Mouse (Mus musculus) layer of hippocampus, adult 8-10 months (tissue): Measurements from ENCODE around the gene Eya2. TPM values are rescaled to one million over a fixed set of nuclear protein-coding genes. Genes with fewer than 3 reads are reported as not detected.
A peak's percentile ranks its signal among the peaks of the same experiment; 100 is the strongest.

Source experiments
- DNase-seq, 2 experiments: peaks; one replicate each; pipeline ENCODE4 v3.0.0; 2022; ENCODE audit warnings: low spot score in 2 of 2
- total RNA-seq, 4 experiments: library from RNA; stranded (reverse); gene quantifications; 2 replicates each; pipeline ENCODE4 v1.2.4; 2022

The Eya2 gene
- total RNA-seq, 4 experiments from 2014 or later: 2.6 to 4.5 (median 3.0) TPM

GRCm38 (mm10) chr2:165716688-165717087 lies 121.9 kb downstream of the Eya2 start:
- no peak for DNase-seq

- no peak for DNase-seq
Observed at GRCm38 (mm10) chr2:165717182-165718176, 122.6 kb downstream of the Eya2 start.

- DNase-seq: no peak
Observed at GRCm38 (mm10) chr2:165719382-165719781, 124.5 kb downstream of the Eya2 start.

DNA sequence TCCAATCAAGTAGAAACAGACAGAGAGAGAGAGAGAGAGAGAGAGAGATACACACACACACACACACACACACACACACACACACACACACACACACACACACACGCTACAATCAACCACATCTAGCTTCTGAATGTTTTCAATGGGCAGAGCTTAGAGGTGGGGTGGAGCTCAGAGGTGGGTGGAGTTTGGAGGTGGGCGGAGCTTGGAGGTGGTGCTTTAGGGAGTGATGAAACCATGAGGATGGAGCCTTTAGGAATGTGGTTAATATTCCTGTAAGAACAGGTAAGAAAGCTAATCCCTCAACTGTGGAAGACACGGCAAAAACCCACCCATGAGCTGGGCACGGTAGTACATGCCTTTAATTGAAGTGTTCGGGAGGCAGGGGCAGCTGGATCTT lies 127.1 kb downstream of the Eya2 start:
- no peak for DNase-seq

- DNase-seq: no peak
Observed at GRCm38 (mm10) chr2:165732552-165733238, 137.9 kb downstream of the Eya2 start.

DNA sequence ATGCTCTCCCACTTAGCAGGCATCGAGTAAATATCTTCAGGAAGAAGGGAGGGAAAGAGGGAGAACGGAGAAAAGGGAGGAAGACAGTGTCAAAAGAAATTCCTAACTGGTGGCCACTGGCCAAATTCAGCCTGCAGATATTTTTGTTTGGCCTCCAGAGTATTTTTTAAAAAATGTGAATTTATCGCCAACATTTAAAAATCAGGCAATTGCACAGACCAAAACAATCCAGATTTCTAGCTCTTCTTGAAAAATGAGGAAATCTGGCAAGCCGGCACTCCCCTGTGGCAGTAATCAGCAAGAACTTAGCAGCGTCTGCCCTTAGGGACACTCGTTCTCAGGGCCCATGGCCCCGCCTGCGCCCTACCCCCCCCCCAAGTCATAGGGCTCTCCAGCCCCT lies 138.9 kb downstream of the Eya2 start:
- no peak for DNase-seq

- DNase-seq: no peak
Observed at GRCm38 (mm10) chr2:165736297-165736696, 141.5 kb downstream of the Eya2 start.

DNA sequence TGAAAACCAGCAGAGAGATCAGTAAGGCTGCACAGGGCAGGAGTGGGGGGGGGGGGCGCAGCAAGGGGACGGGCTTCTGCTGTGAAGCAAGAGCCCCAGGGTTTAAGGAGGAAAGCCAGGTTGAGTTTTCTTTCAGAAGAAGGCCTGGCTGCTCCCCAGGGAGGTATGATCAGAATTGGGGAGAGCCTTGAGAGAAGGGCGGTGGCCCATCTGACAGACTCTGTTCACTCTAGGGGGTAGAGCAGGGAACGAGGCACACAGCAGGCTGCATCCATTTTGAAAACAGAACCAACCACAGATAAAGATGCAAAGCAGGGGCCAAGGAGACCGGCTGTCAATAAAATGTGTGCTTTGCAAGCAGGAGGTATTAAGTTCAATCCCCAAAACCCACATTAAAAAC lies 145.5 kb downstream of the Eya2 start:
- DNase-seq: no peak

DNA sequence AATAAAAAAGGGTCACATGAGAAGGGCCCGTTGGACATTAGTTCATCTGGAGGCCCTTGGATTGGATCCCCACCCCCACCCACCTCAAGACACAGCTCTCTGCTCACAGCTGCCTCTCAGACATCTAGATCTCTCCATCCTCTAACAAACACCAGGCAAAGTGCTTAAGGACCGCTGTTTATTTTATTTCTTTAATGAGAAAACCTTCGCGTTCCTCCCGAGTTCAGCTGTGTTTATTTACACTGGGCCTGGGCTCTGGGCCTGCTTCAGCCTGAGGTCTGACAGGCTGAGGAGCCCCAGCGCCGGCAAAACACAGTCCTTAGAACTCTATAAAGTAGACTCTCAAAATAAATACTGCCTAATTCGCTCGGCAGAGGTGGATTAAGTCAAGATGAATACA lies 146.2 kb downstream of the Eya2 start:
- no peak for DNase-seq

GRCm38 (mm10) chr2:165741526-165742050 lies 146.8 kb downstream of the Eya2 start:
- DNase-seq: no peak

GRCm38 (mm10) chr2:165742210-165742786 lies 147.5 kb downstream of the Eya2 start:
- DNase-seq: no peak

GRCm38 (mm10) chr2:165745306-165746098 lies 150.7 kb downstream of the Eya2 start:
- peak in 1 of 2 experiments; percentile 24 for DNase-seq

DNA sequence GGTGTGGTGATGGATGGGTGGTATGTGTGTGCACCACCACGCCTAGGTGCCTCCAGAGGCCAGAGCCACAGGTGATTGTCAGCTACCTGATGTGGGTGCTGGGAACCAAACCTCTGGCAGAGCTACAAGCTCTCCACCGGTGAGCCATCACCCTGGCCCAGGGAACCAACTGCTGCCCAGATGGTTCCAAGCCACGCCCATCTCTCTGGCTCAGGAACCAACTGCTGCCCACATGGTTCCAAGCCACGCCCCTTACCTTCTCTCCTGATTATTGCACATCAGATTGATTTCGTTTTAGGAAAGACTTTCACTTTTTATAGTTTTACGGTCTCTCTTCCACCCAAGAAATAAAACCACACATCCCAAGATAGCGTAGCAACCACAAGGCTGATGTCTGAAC lies 153.1 kb downstream of the Eya2 start:
- DNase-seq: no peak

GRCm38 (mm10) chr2:165748426-165748825 lies 153.6 kb downstream of the Eya2 start:
- no peak for DNase-seq

DNA sequence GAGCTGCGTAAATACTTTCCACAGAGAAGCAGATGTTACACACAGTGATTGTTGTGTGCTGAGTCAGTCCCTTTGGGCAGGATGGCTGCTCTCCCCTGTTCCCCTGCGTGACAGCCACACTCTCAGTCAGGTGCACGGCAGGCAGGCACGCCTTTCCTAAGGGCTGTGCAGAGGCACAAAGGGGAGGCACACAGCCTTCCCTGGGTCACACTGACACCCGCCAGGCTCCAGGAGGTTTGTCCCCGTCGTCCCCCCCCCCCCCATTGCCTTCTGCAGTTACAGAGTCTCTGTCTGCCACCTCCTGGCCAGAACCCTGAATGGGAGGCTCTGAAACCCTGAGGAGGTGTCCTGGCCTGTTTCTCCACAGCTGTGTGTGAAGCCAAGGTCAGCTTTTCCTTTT lies 156.2 kb downstream of the Eya2 start:
- peak in 1 of 2 experiments; percentile 27 for DNase-seq

- no peak for DNase-seq
Observed at GRCm38 (mm10) chr2:165752704-165753103, 157.9 kb downstream of the Eya2 start.

GRCm38 (mm10) chr2:165757799-165758198 lies 163.0 kb downstream of the Eya2 start:
- no peak for DNase-seq

DNA sequence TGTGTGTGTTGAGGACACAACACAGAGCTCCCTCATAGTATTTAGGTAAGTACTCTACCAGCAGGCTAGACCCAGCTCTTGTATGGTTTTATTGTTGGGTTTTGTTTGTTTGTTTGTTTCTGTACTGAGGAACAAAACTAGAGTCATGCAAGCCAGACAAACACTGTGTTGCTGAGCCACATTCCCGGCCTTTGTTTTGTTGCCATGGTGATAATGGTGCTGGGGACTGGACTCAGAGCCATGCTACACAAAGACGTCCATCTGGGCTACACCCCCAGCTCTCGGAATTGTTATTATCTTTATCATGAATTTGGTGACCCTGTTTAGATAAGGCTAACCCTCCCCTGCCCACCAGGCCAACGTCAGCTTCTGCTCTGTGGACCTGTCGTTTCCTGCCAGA lies 163.7 kb downstream of the Eya2 start:
- DNase-seq: no peak

DNA sequence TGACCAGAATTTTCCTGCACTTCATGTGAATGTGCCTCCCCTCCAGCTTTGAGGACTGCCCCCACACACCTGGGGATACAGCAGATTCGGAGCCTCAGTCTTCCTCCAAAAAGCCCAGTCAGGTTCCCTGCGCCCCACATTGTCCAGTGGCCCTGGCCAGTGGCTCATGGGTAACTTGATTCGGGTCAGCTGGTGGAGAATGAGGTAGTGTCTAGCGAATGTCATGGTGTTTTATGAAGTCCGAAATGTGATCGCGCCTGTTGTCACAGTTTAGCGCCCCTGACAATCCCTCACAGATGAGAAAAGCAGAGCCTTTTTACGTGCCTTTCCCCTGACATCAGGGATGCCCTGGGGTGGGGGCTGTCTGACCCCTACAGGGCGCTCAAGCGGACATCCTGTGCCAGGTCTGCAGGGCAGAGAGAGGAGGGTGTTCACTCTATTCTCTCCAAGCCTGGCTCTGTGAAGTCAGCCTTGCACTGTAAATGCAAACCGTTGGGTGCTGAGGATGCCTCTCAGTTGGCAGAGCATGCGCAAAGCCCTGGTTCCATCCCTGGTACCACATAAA lies 164.7 kb downstream of the Eya2 start:
- no peak for DNase-seq

- no peak for DNase-seq
Observed at GRCm38 (mm10) chr2:165768805-165769358, 174.1 kb downstream of the Eya2 start.
